Mouse (Mus musculus): ENCODE measurements around the gene Vma21-ps.
"Not testable (repeated sequence)": the region's sequence is repeated elsewhere in the genome, so short reads cannot be mapped to it uniquely, and the experiment has no call there.

Gene Vma21-ps

DNA sequence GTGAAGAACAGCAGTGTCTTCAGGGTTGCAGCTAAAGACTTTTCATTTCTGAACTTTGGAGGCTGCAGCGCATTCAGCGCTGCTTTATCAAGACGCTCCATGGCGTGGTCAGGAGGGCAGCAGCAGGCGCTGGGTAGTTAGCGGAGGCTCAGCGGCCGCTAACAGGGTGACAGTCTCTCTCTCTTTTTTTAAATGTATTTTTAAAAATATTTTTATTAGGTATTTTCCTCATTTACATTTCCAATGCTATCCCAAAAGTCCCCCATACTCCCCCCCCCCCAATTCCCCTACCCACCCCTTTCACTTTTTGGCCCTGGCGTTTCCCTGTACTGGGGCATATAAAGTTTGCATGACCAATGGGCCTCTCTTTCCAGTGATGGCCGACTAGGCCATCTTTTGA, at the start of gene Vma21-ps:
Gene Vma21-ps, minus strand, starts transcription at position 101 of the 400 bp plus-strand sequence.
- in situ Hi-C loops (cut with MboI, MseI) = not testable (repeated sequence)

DNA sequence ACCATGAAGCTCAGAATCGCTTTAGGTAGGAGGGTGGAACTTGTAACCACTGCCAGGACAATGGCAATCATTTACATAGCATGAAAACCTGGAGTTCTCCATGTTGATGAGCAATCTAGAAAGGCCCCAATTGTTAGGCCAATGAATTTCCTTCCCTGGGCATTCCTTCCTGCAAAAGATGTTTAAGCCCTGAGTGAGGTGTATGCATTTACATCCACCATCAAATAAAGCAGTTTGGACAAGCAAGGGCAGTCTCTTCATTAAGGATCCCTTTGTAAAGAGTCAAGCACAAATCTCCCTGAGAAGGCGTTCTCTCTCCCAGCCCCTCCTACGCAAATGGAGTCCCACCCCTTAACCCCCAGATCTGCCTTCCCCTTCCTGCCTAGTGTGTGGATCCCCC, 46.0 kb upstream of the Vma21-ps start:
- in situ Hi-C loops (cut with MboI, MseI) = no loop called here

DNA sequence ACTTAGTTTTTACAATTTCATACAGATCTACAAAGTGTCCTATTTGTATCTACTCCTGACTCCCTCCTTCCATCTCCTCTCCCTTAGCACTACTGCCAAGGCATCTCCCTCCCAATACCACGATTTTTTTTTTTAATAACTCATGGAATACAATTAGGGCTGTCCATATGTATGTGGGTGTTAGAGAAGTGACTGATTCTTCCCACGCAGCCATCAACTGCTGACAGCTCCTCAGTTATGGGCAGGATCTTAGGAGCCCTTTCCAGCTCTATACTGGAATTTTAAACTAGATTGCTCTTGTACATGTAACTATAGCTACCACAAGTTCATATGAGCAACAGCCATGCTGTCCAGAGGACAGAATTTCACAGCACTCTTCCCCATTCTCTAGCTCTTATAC, 33.6 kb upstream of the Vma21-ps start:
- in situ Hi-C loops (cut with MboI, MseI) = no loop called here

DNA sequence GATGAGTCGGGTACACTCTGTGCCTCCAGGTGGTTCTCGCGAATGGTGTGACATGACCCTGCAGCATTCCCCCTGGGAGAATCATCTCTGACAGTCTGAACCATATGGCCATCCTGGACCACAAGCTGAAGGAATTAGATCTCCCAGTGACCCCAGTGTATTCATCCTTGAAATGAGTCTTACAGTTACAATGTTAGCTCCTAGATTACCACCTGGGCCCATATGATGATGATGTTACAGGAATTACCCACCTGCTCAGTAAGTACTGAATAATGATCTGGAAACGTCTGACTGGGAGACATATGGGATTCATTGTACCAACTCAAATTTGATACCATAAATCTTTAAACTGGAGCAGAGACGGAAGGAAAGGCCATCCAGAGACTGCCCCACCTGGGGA, 29.4 kb upstream of the Vma21-ps start:
- in situ Hi-C loops (cut with MboI, MseI) = no loop called here

DNA sequence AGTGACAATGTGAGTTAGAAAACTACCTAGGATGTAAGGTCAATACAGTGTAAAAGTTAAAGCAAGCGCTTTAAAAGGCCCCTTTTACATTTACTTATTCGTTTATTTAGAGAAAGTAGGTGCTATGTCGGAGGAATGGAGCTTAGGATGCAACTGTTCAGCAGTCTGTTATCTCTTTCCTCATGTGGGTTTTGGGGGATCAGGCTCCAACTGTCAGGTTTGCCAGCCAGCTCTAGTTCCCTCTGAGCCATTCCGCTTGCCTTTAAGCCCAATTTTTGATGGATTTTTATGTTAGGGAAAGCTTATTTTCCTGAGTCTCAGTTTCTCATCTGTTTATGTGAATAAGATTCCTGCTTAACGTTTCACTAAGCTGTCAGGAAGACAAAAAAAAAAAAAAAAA, 22.3 kb upstream of the Vma21-ps start:
- in situ Hi-C loops (cut with MboI, MseI) = no loop called here

DNA sequence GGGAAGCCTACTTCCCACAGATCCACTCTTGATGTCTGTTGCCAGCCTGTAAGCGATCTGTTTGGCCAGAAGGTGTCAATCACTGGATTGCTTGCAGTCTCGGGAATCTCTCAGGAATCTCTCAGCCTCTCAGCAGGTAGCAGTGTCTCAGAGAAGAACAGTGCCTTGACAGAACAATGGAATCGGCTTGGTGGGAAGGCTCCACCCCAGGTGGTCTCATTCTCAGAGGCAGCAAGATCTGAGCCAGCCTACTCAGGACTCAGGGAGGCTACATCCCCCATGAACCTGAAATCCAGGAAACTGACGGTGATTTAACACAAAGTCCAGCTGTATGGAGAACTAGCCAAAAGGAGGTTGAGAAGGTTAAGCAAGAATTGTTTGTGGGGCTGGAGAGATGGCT, 20.5 kb upstream of the Vma21-ps start:
- in situ Hi-C loops (cut with MboI, MseI) = no loop called here

DNA sequence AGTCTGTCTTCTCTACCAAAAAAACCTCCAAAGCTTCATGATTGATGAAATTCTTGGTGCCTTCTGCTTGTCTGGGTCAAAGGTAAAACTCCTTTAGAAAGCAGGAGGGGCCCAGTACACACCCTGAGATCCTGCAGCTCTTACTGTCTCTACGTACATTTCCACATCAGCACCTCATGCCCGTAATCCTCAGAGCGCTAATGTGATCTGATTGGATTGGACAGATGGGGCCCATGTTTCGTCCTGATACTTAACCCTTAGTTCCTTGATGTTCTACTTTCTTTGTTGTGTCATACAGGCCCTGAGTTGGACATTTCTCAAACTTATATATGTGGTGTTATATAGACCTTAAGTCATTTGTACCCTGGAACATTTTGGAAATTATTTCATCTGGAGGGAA, 9.6 kb downstream of the Vma21-ps start:
- in situ Hi-C loops (cut with MboI, MseI) = no loop called here

DNA sequence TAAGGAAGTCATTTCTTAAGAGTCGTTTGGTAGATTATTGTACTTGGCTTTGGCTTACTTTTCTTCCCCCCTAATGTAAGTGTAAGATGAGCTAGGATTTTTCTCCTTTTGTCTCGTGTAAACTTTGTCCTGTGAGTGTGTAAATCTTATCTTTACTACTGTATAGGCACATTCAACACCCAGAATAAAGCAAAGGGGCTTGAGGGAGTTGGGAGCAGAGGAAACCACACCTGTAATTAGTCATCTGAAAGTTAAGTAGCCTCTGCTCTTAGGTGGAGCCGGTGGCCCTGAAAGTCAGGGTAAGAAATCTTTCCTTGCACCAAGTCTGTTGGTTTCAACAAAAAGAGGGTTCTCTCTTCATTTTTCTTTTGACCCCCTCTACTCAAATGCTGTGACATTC, 23.6 kb downstream of the Vma21-ps start:
- in situ Hi-C loops (cut with MboI, MseI) = no loop called here

DNA sequence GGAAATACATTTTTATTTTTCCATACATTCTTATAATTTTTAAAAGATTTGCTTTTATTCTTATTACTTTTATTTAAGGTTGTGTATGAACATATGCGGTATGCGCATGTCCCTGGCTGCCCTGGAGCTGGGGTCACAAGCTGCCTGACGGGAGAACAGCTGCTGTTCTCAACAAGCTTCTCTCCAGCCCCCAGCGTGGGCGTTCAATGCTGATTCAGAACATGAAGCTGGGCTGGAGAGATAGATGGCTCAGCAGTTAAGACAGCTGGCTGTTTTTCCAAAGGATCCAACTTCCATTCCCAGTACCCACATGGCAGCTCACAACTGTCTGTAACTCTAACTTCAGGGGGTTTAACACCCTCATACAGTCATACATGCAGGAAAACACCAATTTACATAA, 35.7 kb downstream of the Vma21-ps start:
- in situ Hi-C loops (cut with MboI, MseI) = no loop called here

DNA sequence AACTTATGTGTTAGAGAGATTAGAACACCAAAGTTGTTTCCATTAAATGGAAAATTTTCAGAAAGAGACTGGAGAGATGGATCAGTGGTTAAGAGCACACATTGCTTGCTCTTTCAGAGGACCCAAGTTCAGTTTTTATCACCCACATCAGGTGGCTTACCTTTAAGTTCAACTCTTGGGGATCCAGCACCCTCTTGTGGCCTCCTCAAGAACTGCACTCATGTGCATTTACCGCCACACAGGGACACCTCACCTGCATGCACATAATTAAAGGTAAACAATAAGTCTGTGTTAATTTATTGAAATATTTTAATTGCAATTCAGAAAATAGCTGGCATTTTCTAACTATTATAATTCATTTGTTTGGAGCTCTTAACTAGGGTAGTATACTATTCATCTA, 37.3 kb downstream of the Vma21-ps start:
- in situ Hi-C loops (cut with MboI, MseI) = no loop called here
